ENCODE assay signal across 17 mouse cellular contexts in genomic region chr15:79395281-79395680, GRCm38 (mm10). TPM values are rescaled to one million over a fixed set of nuclear protein-coding genes. Genes with fewer than 3 reads are reported as not detected.
A peak's percentile ranks its signal among the peaks of the same experiment; 100 is the strongest.
DNase-seq lines count a peak whose midpoint lies in the region; ATAC-seq and TF ChIP-seq lines count a peak whose summit lies in the region.
"Had no signal": no experiment of that assay in that cellular context is flagged by ENCODE, and none has a peak within 500 bp of the region (broad histone marks: within the 10 kb centered on the region; RNA-seq: fewer than 3 reads in every experiment).

No protein-coding gene starts in this region.

- H3K4me2 ChIP-seq in kidney, embryonic 14.5 days (replicated peaks; ENCODE audit: low read depth, low read length) = no peak overlapping the region; the same call in 1 of the 2 replicates
- 0 out of 2 replicates have a peak overlapping the region, but pooled peaks have one; percentile 9 for H3K4me2 ChIP-seq in midbrain, embryonic 13.5 days (replicated peaks)

- H3K4me1 ChIP-seq in kidney, adult 2 months (ENCODE audit: control insufficient read depth, insufficient read depth, low read length) = peaks cover 48% of the 10 kb centered on the region
- peaks cover 70% of the 10 kb centered on the region for H3K4me1 ChIP-seq in kidney, embryonic 14.5 days (ENCODE audit: control insufficient read depth, insufficient read depth, low read length)
- H3K4me1 ChIP-seq in midbrain, embryonic 13.5 days (replicated peaks) = peaks cover 42% of the 10 kb centered on the region
- peaks cover 58% of the 10 kb centered on the region for H3K4me1 ChIP-seq in midbrain, embryonic 10.5 days

- no peaks in the 10 kb centered on the region for H3K27me3 ChIP-seq in kidney, adult 2 months (replicated peaks; ENCODE audit: control insufficient read depth, insufficient read depth, low read length)
- no peaks in the 10 kb centered on the region for H3K27me3 ChIP-seq in kidney, embryonic 14.5 days (ENCODE audit: control insufficient read depth, insufficient read depth, low read length)
- H3K27me3 ChIP-seq in midbrain, embryonic 13.5 days = no peaks in the 10 kb centered on the region
- no peaks in the 10 kb centered on the region for H3K27me3 ChIP-seq in midbrain, embryonic 10.5 days (ENCODE audit: low read depth, poor library complexity, severe bottlenecking)
- H3K27me3 ChIP-seq: intestine, embryonic 15.5 days had no signal

- WGBS in kidney, adult 2 months = 71% methylated on average over 6 of the region's 6 CpGs
- WGBS in kidney, embryonic 14.5 days = 72% methylated on average over 6 of the region's 6 CpGs
- 85% methylated on average over 6 of the region's 6 CpGs for WGBS in midbrain, embryonic 13.5 days
- 90% methylated on average over 6 of the region's 6 CpGs for WGBS in midbrain, embryonic 10.5 days

- intact Hi-C loops in heart, postnatal 25 days (cut with DNase I) = loop anchor here (2.0 kb wide), 1 partner anchor 14 kb away; no protein-coding TSS in a partner anchor
- intact Hi-C loops in left cerebral cortex, postnatal 14 days (cut with DNase I) = no loop called here

- DNase-seq in heart, adult 11 months = peak; percentile 94
- DNase-seq in heart, postnatal 25 days (ENCODE audit: low spot score) = no peak
- no peak for DNase-seq in kidney, adult 2 months
- DNase-seq in midbrain, embryonic 10.5 days (ENCODE audit: low spot score) = no peak
- DNase-seq in T-cell, adult 2 months (ENCODE audit: low spot score) = no peak
- DNase-seq in left cerebral cortex, postnatal 14 days (ENCODE audit: low spot score in 2 of 2) = no peak
- DNase-seq: cerebellum, adult 11-12 months; gastrocnemius, postnatal 25 days; layer of hippocampus, adult 9-11 months; left cerebral cortex, postnatal 4 days; liver, postnatal 0 days; midbrain, embryonic 14.5 days; thymus, adult 18-20 months had no signal

- H3K9ac ChIP-seq in kidney, embryonic 14.5 days (ENCODE audit: low read depth, low read length) = no peak overlapping the region
- no peak overlapping the region for H3K9ac ChIP-seq in midbrain, embryonic 13.5 days (replicated peaks)
- H3K9ac ChIP-seq: intestine, embryonic 15.5 days; liver, postnatal 0 days had no signal

- TF ChIP-seq POLR2A in kidney, adult 2 months (IDR thresholded peaks at IDR 0.05; ENCODE audit: low read depth, low read length) = no peak

- peak overlapping the region; percentile 44 for H3K4me3 ChIP-seq in kidney, adult 2 months (ENCODE audit: insufficient read depth, low read depth, low read length)
- no peak overlapping the region for H3K4me3 ChIP-seq in kidney, embryonic 14.5 days (ENCODE audit: low read length)
- no peak overlapping the region for H3K4me3 ChIP-seq in midbrain, embryonic 13.5 days (replicated peaks)
- H3K4me3 ChIP-seq in midbrain, embryonic 10.5 days = no peak overlapping the region
- H3K4me3 ChIP-seq: intestine, embryonic 15.5 days had no signal

- ATAC-seq in kidney, embryonic 14.5 days (ENCODE audit: low FRiP score, low TSS enrichment) = no peak
- ATAC-seq in midbrain, embryonic 13.5 days = no peak
- ATAC-seq: forebrain, embryonic 16.5 days; intestine, embryonic 15.5 days; liver, postnatal 0 days had no signal

- no peak overlapping the region for H3K27ac ChIP-seq in kidney, adult 2 months (ENCODE audit: insufficient read depth, low read depth, low read length)
- H3K27ac ChIP-seq in kidney, embryonic 14.5 days (ENCODE audit: low read depth, low read length) = no peak overlapping the region
- no peak overlapping the region for H3K27ac ChIP-seq in midbrain, embryonic 13.5 days
- no peak overlapping the region for H3K27ac ChIP-seq in midbrain, embryonic 10.5 days (replicated peaks)
- H3K27ac ChIP-seq: intestine, embryonic 15.5 days had no signal

- no peak for TF ChIP-seq CTCF in kidney, adult 2 months (conservative IDR thresholded peaks at IDR 0.05; ENCODE audit: insufficient read depth, insufficient read length, low read depth, low read length)

- no peaks in the 10 kb centered on the region for H3K9me3 ChIP-seq in kidney, embryonic 14.5 days (ENCODE audit: control insufficient read depth, low read length)
- H3K9me3 ChIP-seq in midbrain, embryonic 13.5 days = no peaks in the 10 kb centered on the region
- H3K9me3 ChIP-seq in midbrain, embryonic 10.5 days (replicated peaks) = no peaks in the 10 kb centered on the region
- H3K9me3 ChIP-seq: intestine, embryonic 15.5 days had no signal

- H3K36me3 ChIP-seq in kidney, adult 2 months (ENCODE audit: control insufficient read depth, insufficient read depth, low read length) = no peaks in the 10 kb centered on the region
- peaks cover 7% of the 10 kb centered on the region; the same call in 1 of the 2 replicates for H3K36me3 ChIP-seq in kidney, embryonic 14.5 days (ENCODE audit: control insufficient read depth, insufficient read depth, low read length)
- peaks cover 9% of the 10 kb centered on the region; the same call in 1 of the 2 replicates for H3K36me3 ChIP-seq in midbrain, embryonic 13.5 days
- H3K36me3 ChIP-seq in midbrain, embryonic 10.5 days = peaks cover 32% of the 10 kb centered on the region
- H3K36me3 ChIP-seq: intestine, embryonic 15.5 days had no signal

RNA-seq across cellular contexts. Expression of gene Tmem184b, which starts 8.1 kb away (rescaled TPM):
- total RNA-seq in heart, postnatal 25 days (2021) = 10 to 100 TPM; 43.0 to 46.7 TPM
- 69.0 and 81.0 TPM in 2 replicates for polyA plus RNA-seq in kidney, adult 2 months (2012; rRNA removed)
- 45.8 and 63.1 TPM in 2 replicates for polyA plus RNA-seq in kidney, embryonic 14.5 days (2014; fragmentation: Nextera tagmentation; extraction: Ambion mirVana)
- 32.8 and 35.0 TPM in 2 replicates for polyA plus RNA-seq in midbrain, embryonic 13.5 days (2015; fragmentation: Nextera tagmentation; extraction: Ambion mirVana)
- polyA plus RNA-seq in midbrain, embryonic 10.5 days (2016; fragmentation: Nextera tagmentation; extraction: Ambion mirVana) = 56.3 and 58.7 TPM in 2 replicates
- total RNA-seq in left cerebral cortex, postnatal 14 days (2021) = 10 to 100 TPM; 56.2 to 56.8 TPM

RNA-seq across cellular contexts. Expression of gene Maff, which starts 48.9 kb away (rescaled TPM):
- total RNA-seq in heart, postnatal 25 days (2021) = 1 to 10 TPM; 8.1 to 8.3 TPM
- polyA plus RNA-seq in kidney, adult 2 months (2012; rRNA removed) = 1.2 and 1.3 TPM in 2 replicates
- polyA plus RNA-seq in kidney, embryonic 14.5 days (2014; fragmentation: Nextera tagmentation; extraction: Ambion mirVana) = 3.4 and 3.6 TPM in 2 replicates
- polyA plus RNA-seq in midbrain, embryonic 13.5 days (2015; fragmentation: Nextera tagmentation; extraction: Ambion mirVana) = 0.76 and 0.79 TPM in 2 replicates
- 1.3 TPM in 2 replicates for polyA plus RNA-seq in midbrain, embryonic 10.5 days (2016; fragmentation: Nextera tagmentation; extraction: Ambion mirVana)
- 1 to 10 TPM; 1.4 to 2.6 TPM for total RNA-seq in left cerebral cortex, postnatal 14 days (2021)
